Mouse (Mus musculus) MN1 (cell line): ENCODE data around the gene Ltn1.

Experiments used
- DNase-seq: peaks from one replicate; pipeline ENCODE4 v3.0.0-alpha.2; 2016; ENCODE audit warnings: low spot score

Gene Ltn1

GRCm38 (mm10) chr16:87387444-87387977 is 44.9 kb downstream of the Ltn1 start:
- no peak for DNase-seq

- DNase-seq: no peak
Measured at GRCm38 (mm10) chr16:87384366-87384765, 48.0 kb downstream of the Ltn1 start.

DNA sequence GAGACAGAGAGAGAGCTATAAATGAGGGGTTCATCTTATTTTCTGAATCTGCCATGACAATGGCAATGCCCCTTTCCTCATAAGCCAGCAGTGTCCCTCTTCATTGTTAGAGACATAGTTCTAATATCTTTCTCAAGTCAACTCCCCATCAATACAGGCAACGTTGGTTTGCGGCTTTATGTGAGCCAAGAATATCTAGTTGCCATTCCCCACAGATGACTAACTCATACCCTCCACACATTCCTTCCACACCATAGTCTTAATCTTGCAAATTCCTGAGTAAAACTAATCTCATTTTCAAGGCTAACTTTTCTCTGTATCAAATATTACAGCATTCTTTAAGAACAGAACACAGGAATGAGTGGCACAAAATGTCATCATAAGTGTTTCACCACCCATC is 49.4 kb downstream of the Ltn1 start:
- no peak for DNase-seq

GRCm38 (mm10) chr16:87366445-87366844 is 66.0 kb downstream of the Ltn1 start:
- DNase-seq: no peak

- no peak for DNase-seq
Measured at GRCm38 (mm10) chr16:87366035-87366434, 66.4 kb downstream of the Ltn1 start.

DNA sequence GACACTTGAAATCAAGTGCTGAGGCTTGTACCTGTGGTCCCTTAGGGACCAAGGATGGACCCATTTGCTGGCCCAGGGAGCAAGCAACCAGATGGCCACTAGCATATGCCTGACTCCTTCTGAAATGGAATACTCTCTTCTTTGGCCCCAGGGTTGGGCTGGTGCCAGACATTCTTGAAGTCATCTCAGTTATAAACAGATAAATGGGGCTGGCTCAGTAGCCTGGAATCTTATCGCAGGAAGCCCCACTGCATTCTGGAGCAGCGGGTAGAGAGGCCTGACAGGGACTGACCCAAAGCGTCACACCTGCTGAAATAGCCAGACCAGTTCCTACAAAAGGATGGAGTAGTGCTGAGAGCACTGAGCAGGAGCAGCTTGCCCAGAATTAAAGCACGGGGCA is 68.2 kb downstream of the Ltn1 start:
- no peak for DNase-seq

- no peak for DNase-seq
Measured at GRCm38 (mm10) chr16:87360096-87360495, 72.3 kb downstream of the Ltn1 start.

- DNase-seq: no peak
Measured at GRCm38 (mm10) chr16:87354748-87355147, 77.7 kb downstream of the Ltn1 start.

DNA sequence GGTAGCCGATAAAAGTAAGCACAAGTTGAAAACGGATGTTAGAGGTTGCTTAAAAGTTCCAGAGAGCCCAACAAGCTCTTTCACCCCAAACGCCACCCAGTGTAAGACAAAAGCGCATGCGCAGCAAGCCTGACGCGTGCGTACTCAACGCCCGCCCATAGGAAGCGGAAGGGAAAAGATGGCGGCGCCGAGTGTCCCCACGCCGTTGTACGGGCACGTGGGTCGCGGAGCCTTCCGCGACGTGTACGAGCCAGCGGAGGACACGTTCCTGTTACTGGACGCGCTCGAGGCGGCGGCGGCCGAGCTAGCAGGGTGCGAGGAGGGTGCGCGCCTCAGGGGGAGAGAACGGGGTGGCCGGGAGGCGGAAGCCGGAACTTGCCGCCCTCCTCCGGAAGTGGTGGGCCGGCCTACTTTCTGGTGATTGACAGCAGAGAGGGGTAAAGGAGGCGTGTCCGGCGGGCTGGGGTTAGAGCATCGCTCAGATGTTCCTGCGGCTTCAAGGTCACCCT is 78.3 kb downstream of the Ltn1 start, which contains the start of gene N6amt1:
Gene N6amt1, plus strand, starts transcription at position 111 of the 509 bp plus-strand sequence.
- DNase-seq: peak; percentile 94

DNA sequence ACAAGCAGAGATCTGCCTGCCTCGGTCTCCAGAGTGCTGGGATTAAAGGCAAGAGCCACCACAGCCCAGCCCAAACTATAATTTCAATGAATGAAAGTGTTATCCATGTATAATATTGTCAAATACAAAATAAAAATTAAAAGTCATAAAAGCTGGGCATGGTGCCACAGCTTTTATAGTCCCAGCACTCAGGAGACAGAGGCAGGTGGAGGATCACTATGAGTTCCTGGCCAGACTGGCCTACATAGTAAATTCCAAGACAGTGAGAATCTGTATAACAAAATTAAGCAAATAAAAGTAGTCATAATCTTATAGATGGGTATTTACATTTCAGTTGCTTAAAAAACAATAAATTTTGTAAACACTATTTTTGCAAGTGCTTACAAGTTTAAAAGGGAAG is 78.8 kb downstream of the Ltn1 start:
- no peak for DNase-seq

DNA sequence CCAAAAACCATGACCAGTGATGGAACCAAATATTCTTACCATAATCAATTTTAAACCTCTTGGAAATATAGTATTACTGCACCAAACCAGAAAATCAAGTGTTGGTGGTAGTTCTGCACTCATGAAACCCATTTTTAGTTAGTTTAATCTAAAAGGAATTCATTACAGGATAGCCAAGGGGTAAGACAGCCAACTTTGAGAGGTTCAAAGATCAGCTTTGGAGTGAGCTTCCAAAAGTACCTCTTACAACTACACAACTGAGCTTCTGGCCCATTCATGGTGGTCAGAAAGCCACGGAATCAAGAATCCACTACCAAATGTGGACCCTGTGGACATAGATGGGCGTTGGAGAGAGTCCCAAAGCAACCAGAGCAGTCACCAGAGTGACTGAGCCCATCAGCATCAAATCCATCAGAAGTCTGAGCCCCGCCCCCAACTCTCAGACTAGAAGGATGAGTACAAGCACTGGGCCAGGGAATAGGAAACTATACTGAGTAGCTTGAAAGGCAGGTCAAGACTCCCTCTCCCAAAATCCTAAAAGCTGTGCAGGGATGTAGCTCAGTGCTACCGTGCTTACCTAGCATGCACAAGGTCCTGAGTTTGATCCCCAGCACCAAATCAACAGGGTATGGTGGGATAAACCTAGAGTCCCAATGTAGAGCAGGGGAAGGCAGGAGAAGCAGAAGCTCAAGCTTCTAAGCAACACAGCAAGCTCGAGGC is 80.9 kb downstream of the Ltn1 start:
- DNase-seq: no peak

- DNase-seq: no peak
Measured at GRCm38 (mm10) chr16:87348133-87348532, 84.3 kb downstream of the Ltn1 start.

DNA sequence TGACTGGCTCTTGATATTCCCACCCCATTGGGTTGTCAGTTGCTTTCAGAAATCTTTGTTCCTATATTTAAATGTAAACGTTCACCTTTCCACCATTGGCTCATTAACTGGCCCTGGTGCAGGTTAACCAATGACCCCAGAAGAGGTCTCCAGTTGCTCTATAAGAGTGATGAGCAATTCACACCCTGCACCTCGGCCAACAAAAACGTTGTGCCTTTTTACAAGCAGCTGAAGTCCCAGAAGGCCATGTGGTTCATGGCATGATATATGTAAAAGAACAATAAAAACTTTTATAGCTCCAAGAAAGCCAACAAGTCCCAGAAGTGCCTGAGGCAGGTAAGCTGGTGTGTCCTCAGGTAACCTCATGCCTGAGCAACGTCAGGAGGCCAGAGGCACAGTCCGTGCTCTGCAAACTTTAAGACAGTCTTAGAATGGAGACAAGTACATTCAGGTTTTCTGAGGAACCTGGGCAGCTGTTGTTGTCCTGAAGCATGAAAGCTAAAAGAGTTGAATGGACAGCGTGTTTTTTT is 91.3 kb downstream of the Ltn1 start:
- no peak for DNase-seq

GRCm38 (mm10) chr16:87334756-87335155 is 97.7 kb downstream of the Ltn1 start:
- no peak for DNase-seq

DNA sequence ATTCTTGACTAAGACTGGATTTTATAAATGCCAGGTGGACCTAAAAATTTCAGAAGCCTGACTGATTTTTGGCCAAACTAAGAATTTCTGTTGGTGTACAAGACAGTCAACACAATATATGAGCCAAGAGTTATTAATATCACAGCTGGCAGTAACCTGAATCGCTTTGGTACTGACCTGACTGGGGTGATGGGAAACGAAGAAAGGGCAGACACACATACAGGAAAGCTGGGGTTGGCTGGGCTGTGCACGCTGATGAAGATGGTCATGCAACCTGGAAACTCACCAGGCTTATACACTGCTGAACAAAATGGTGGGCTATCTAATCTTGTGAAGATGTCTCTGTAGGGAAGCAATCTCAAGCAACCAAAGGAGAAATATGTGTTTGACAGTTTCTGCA is 102.4 kb downstream of the Ltn1 start:
- DNase-seq: no peak
